Mouse (Mus musculus): ENCODE measurements around the gene Tcf20. TPM values are rescaled to one million over a fixed set of nuclear protein-coding genes. Genes with fewer than 3 reads are reported as not detected.

Tcf20 gene
- total RNA-seq, 2 experiments from 2014 or later: 28.9 to 33.6 TPM

DNA sequence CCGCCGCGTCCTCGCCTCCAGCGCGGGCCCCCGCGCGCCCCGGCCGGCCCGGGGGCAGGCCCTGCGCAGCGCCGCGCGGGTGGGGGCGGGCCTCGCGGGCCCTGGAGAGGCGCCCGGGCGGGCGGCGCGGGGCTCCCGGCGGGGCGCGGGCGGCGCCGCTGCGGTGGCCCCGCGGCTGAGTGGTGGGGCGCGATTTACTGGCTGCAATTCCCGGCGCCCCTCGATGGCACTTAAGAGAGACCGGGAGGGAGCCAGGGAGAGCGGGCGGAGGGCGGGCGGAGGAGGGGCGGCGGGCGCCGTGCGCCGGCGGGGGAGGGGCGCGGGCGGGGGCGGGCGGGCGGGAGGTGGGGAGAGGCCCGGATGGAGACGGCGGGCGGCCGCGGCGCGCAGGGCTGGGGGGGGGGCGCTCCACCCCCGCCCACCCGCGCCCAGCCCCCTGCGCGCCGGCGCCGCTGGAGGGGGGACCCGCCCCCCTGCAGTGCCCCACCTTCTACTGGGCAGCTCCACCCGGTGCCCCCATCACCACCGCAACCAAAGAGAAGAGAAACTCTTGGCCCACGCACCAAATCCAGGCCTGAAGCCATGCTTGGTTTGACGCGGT, 24.0 kb downstream of the Tcf20 start:
- intact Hi-C loops (cut with DNase I): no loop called here
- no peak for TF ChIP-seq CTCF (IDR thresholded peaks at IDR 0.05)
- H3K4me3 ChIP-seq: peak overlapping the region; percentile 62
- H3K27ac ChIP-seq: no peak overlapping the region
- no peak for DNase-seq

- intact Hi-C loops (cut with DNase I): no loop called here
- no peak for DNase-seq
- no peak overlapping the region for H3K27ac ChIP-seq
Observed at GRCm38 (mm10) chr15:82963090-82963489, 24.6 kb downstream of the Tcf20 start.

DNA sequence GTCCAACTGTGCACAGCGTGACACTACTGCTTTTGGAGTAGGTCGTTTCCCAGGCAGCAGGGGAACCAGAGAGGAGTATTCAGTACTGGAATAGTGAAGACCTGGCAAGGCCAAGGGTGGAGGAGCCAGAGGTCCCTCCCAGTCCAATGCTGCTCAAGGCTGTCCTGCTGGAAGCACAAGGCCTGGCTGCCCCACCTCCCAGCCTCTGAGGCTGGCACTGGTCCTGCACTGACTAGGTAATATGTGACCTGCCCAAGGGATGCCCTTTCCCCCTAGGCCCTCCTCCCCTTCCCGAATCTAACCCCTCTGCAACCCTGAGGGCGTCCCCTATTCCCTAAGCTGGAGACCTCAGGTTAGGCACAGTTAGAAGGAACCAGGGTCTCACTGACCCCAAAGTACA, 25.1 kb downstream of the Tcf20 start:
- DNase-seq: peak; percentile 47
- TF ChIP-seq CTCF (IDR thresholded peaks at IDR 0.05): no peak
- H3K27ac ChIP-seq: no peak overlapping the region
- intact Hi-C loops (cut with DNase I): no loop called here
- H3K4me3 ChIP-seq: peak overlapping the region; percentile 72

More at GRCm38 (mm10) chr15:82963090-82963489, 24.6 kb downstream of the Tcf20 start:
- H3K4me3 ChIP-seq: peak overlapping the region; percentile 72
- no peak for TF ChIP-seq CTCF (IDR thresholded peaks at IDR 0.05)

DNA sequence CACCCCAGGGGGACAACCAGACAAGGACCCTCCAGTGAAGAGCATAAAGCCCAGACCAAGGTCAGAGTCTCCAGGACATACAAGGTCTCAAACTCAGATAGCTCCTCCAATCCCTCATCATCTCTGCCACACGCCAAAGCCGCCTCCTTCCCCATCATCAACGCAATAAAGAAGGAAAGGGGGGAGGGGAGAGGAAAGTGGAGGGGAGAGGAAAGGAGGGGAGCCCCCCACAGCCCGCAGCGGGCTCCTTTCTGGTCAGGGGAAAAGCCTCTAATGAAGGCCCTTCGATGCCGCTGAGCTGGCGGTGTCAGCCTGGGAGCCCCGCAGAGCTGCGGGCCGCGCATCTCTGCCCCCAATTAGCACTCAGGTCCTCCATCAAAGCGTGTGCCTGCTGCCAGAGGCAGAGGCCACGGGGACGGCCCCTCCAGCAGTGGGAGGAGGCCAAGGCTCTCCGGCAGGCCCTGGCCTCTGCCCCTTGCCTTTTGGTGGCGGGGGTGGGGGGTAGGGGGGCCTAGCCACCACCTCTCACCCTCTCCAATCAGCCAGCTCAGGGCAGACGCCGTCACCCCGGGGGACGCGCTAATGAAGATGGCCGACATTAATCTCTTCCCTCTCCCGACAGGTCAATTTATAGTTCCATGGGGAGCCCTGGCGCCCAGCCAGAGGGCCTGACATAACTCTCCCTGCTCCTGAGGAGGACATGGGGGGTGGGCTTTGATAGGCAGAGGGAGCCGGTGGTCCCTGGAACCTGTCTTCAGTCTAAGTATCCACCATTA, 26.7 kb downstream of the Tcf20 start:
- DNase-seq: no peak
- no peak overlapping the region for H3K4me3 ChIP-seq
- TF ChIP-seq CTCF (IDR thresholded peaks at IDR 0.05): no peak
- H3K27ac ChIP-seq: no peak overlapping the region
- intact Hi-C loops (cut with DNase I): no loop called here

DNA sequence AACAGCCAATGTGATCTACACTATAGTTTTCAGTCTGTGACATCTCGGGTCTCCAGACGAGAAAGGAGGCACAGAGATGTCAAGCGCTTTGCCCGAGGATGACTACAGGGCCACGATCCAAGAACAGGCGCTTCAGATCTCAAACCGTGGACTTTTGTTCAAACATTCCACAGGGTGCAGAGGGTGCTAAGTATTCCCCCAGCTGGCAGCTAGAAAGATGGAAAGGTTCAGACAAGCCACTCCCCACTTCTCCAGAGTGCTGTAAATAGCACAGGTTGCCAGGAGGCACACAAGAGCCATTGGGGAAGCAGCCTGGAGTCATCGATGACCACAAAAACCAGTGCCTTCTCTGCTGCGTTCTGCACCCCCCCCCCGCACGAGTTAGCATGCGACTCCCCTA, 28.5 kb downstream of the Tcf20 start:
- DNase-seq: no peak
- TF ChIP-seq CTCF (IDR thresholded peaks at IDR 0.05): no peak
- Histone ChIP-seq H3K27ac (no peak overlapping the region), H3K4me3 (no peak overlapping the region)
- intact Hi-C loops (cut with DNase I): no loop called here

DNA sequence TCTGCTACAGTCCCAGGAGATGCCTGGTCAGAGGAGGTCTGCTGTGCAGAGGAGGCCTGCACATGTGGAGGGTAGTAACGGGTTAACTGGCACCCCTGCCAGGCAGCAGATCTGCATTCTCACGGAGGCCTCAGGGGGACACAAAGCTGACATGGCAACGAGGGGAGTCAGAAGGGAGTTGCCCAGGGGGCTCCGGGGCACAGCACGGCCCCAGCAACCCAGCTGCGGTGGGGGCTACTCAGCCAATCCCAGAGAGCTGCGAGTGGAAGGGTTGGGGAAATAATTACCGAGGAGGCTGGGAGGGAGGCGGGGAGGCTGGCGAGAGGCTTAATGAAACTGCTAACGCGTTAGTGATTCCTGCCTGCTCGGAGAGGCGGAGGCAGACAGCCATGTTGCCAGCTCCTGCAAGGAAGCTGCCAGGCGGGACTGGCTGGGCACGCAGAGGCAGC, 29.4 kb downstream of the Tcf20 start:
- H3K4me3 ChIP-seq: peak overlapping the region; percentile 31
- intact Hi-C loops (cut with DNase I): no loop called here
- TF ChIP-seq CTCF (IDR thresholded peaks at IDR 0.05): no peak
- H3K27ac ChIP-seq: no peak overlapping the region
- no peak for DNase-seq

DNA sequence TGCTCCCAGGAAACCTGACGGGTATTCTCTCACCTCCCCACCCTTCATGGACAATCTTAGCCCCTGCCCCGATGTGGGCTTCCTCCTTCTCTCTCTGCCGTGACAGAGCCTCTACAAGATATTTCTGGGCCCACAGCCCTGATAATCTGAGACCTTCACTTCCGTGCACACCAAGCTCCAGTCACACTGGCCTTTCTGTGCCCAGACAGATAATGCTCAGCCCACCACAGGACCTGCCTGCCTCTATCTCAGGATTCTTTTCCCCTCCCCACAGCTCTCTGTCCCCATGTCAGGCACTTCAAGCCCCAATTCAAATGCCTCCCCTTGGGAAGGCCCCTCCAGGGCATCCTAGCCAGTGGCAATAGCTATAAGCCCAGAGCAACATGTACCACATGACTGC, 31.0 kb downstream of the Tcf20 start:
- intact Hi-C loops (cut with DNase I): no loop called here
- Histone ChIP-seq H3K27ac (no peak overlapping the region), H3K4me3 (no peak overlapping the region)
- no peak for DNase-seq
- no peak for TF ChIP-seq CTCF (IDR thresholded peaks at IDR 0.05)

- no peak for DNase-seq
- H3K27ac ChIP-seq: no peak overlapping the region
- no peak for TF ChIP-seq CTCF (IDR thresholded peaks at IDR 0.05)
- H3K4me3 ChIP-seq: no peak overlapping the region
- intact Hi-C loops (cut with DNase I): no loop called here
Observed at GRCm38 (mm10) chr15:82956310-82956709, 31.4 kb downstream of the Tcf20 start.

DNA sequence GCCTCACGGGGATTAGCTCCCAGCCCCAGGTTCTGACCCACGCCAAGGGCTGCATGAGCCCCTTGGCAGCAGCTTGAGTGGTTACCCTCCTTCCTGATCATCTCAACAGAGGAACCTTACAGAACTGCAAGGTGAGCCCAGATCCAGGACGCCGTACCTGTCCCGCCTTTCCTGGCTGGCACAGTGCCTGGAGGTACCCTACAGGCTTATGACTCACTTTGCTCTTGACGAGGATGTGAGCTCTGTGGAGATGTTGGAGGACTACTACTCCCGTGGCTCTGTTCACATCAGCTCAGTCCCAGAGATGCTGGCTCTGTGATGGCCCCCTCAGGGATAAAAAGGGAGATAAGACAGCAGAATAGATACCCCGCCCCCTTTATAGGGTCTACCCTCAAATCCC, 32.4 kb downstream of the Tcf20 start:
- no peak overlapping the region for H3K27ac ChIP-seq
- intact Hi-C loops (cut with DNase I): no loop called here
- no peak for TF ChIP-seq CTCF (IDR thresholded peaks at IDR 0.05)
- H3K4me3 ChIP-seq: no peak overlapping the region
- DNase-seq: no peak

GRCm38 (mm10) chr15:82954034-82954433, 33.6 kb downstream of the Tcf20 start:
- no peak for TF ChIP-seq CTCF (IDR thresholded peaks at IDR 0.05)
- intact Hi-C loops (cut with DNase I): no loop called here
- H3K4me3 ChIP-seq: no peak overlapping the region

DNA sequence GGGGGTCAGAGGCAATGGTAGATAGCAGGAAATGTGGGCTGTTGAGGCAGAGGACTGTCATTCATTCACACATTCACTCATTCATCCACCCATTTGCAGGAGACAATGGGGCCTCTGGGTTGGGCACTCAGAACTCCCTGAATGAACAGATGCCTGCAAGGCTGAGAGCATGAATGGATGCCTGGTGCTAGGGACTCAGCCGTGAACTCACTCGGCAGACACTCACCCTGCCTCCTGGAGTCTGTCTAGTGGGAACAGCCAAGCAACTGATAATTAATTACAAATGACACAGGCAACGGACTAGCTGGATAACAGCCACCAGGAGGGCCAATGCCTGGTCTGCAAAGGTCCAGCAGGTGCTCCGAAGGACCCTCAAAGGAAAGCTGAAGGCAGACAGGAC, 34.6 kb downstream of the Tcf20 start:
- Histone ChIP-seq H3K27ac (no peak overlapping the region), H3K4me3 (no peak overlapping the region)
- DNase-seq: no peak
- no peak for TF ChIP-seq CTCF (IDR thresholded peaks at IDR 0.05)
- intact Hi-C loops (cut with DNase I): no loop called here

More at GRCm38 (mm10) chr15:82954034-82954433, 33.6 kb downstream of the Tcf20 start:
- H3K27ac ChIP-seq: no peak overlapping the region
- no peak for DNase-seq

DNA sequence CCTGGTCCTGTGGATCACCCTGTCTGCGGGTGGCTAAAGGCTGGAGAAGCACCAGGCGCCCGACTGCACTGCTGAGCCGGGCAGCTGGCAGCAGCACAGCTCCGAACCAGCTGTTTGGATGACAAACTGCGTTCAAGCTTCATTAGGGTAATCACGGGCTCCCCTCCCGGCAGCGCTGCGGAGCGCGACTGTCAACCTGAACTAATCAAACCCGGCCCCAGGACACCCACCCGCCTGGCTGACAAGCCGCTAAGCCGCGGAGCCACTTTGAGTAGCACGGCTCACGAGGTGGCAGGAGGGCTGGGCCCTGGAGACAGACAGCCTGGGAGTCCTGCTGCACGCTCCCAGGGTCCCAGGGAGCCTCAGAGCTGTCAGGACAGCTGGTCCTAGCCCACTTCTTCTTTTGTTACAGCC, 35.4 kb downstream of the Tcf20 start:
- no peak for TF ChIP-seq CTCF (IDR thresholded peaks at IDR 0.05)
- intact Hi-C loops (cut with DNase I): no loop called here

GRCm38 (mm10) chr15:82950246-82950645, 37.4 kb downstream of the Tcf20 start:
- Histone ChIP-seq H3K27ac (no peak overlapping the region), H3K4me3 (no peak overlapping the region)
- TF ChIP-seq CTCF (IDR thresholded peaks at IDR 0.05): no peak
- DNase-seq: peak; percentile 33
- intact Hi-C loops (cut with DNase I): no loop called here

More for the DNA sequence above, 35.4 kb downstream of the Tcf20 start:
- H3K4me3 ChIP-seq: no peak overlapping the region
- no peak overlapping the region for H3K27ac ChIP-seq
- DNase-seq: no peak

All from gastrocnemius, adult 2 months (tissue).